Comparison of ENCODE assay signal across 14 mouse cellular contexts in the genomic region with DNA sequence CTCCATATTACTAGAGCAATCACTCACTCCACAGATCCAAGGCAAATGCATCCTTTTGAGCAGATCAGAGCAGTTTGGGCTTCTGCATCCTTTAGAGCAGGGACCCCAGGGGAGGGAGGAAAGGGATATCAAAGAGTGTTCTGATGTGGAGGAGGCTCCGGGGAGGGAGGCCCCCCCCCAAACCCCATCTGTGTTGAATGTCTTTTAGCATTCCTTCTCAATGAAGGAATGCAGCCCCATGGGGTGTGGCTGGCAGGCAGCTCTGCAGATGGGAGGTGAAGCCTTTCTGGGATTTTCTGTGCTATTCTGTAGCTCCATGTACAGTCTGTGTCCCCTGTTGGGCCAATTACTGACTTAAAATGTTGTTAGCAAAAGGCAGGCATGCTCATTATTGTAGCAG.
A peak's percentile ranks its signal among the peaks of the same experiment; 100 is the strongest.
DNase-seq lines count a peak whose midpoint lies in the region; ATAC-seq and TF ChIP-seq lines count a peak whose summit lies in the region.
"Had no signal": no experiment of that assay in that cellular context is flagged by ENCODE, and none has a peak within 500 bp of the region (broad histone marks: within the 10 kb centered on the region; RNA-seq: fewer than 3 reads in every experiment).

No protein-coding gene starts in this region.

- no peaks in the 10 kb centered on the region for H3K36me3 ChIP-seq in midbrain, embryonic 10.5 days
- no peaks in the 10 kb centered on the region for H3K36me3 ChIP-seq in midbrain, embryonic 11.5 days (ENCODE audit: control insufficient read depth, insufficient read depth, low read length)
- H3K36me3 ChIP-seq in forebrain, embryonic 11.5 days (ENCODE audit: control insufficient read depth, insufficient read depth, low read length): no peaks in the 10 kb centered on the region
- H3K36me3 ChIP-seq in limb, embryonic 14.5 days (ENCODE audit: control insufficient read depth, insufficient read depth, low read length): no peaks in the 10 kb centered on the region
- H3K36me3 ChIP-seq: heart, embryonic 15.5 days had no signal

- TF ChIP-seq POLR2A in limb, embryonic 14.5 days (IDR thresholded peaks at IDR 0.05; ENCODE audit: borderline replicate concordance, extremely low read depth, insufficient read depth, insufficient read length): no peak

- peaks cover 42% of the 10 kb centered on the region for H3K4me1 ChIP-seq in midbrain, embryonic 10.5 days
- H3K4me1 ChIP-seq in midbrain, embryonic 11.5 days (ENCODE audit: control insufficient read depth, insufficient read depth, low read length): peaks cover 3% of the 10 kb centered on the region
- peaks cover 9% of the 10 kb centered on the region; the same call in 1 of the 2 replicates for H3K4me1 ChIP-seq in forebrain, embryonic 11.5 days (replicated peaks; ENCODE audit: control insufficient read depth, insufficient read depth, low read length)
- H3K4me1 ChIP-seq in limb, embryonic 14.5 days (ENCODE audit: control insufficient read depth, insufficient read depth, low read length): peaks cover 6% of the 10 kb centered on the region; the same call in 1 of the 2 replicates
- H3K4me1 ChIP-seq: heart, embryonic 15.5 days had no signal

- H3K4me2 ChIP-seq in midbrain, embryonic 11.5 days: no peak overlapping the region
- H3K4me2 ChIP-seq in forebrain, embryonic 11.5 days (ENCODE audit: low read depth, low read length, severe bottlenecking): no peak overlapping the region
- no peak overlapping the region for H3K4me2 ChIP-seq in limb, embryonic 14.5 days (replicated peaks; ENCODE audit: low read depth, low read length, severe bottlenecking)
- H3K4me2 ChIP-seq: heart, embryonic 15.5 days had no signal

- no peaks in the 10 kb centered on the region for H3K9me3 ChIP-seq in midbrain, embryonic 10.5 days (replicated peaks)
- H3K9me3 ChIP-seq in midbrain, embryonic 11.5 days (ENCODE audit: control insufficient read depth, low read length): no peaks in the 10 kb centered on the region
- H3K9me3 ChIP-seq in forebrain, embryonic 11.5 days (ENCODE audit: control insufficient read depth, low read length): no peaks in the 10 kb centered on the region
- H3K9me3 ChIP-seq in limb, embryonic 14.5 days (ENCODE audit: control insufficient read depth, low read length): no peaks in the 10 kb centered on the region
- H3K9me3 ChIP-seq: heart, embryonic 15.5 days had no signal

- no peak for DNase-seq in midbrain, embryonic 10.5 days (ENCODE audit: low spot score)
- DNase-seq in midbrain, embryonic 11.5 days (ENCODE audit: low spot score, missing footprints): no peak
- peak; percentile 60 for DNase-seq in forebrain, embryonic 11.5 days (ENCODE audit: low spot score)
- peak; percentile 59 for DNase-seq in limb, embryonic 14.5 days (ENCODE audit: low spot score)
- no peak for DNase-seq in thymus, adult 18-20 months
- DNase-seq in spleen, adult 18-20 months: no peak
- no peak for DNase-seq in testis, postnatal 14 days (ENCODE audit: low spot score)
- DNase-seq: adrenal gland, postnatal 10 days; kidney, postnatal 25 days; thymus, postnatal 14 days had no signal

- WGBS in midbrain, embryonic 10.5 days: 17% methylated on average over 1 of the region's 1 CpGs
- WGBS in midbrain, embryonic 11.5 days: 5% methylated on average over 1 of the region's 1 CpGs
- WGBS in forebrain, embryonic 11.5 days: 5% methylated on average over 1 of the region's 1 CpGs
- WGBS in limb, embryonic 14.5 days: 7% methylated on average over 1 of the region's 1 CpGs

- H3K9ac ChIP-seq in midbrain, embryonic 11.5 days (ENCODE audit: low read length): no peak overlapping the region
- H3K9ac ChIP-seq in forebrain, embryonic 11.5 days (ENCODE audit: low read length): no peak overlapping the region
- H3K9ac ChIP-seq in limb, embryonic 14.5 days (ENCODE audit: low read depth, low read length, severe bottlenecking): no peak overlapping the region
- H3K9ac ChIP-seq: heart, embryonic 15.5 days; liver, embryonic 14.5 days had no signal

- H3K27me3 ChIP-seq in midbrain, embryonic 10.5 days (ENCODE audit: low read depth, poor library complexity, severe bottlenecking): no peaks in the 10 kb centered on the region
- H3K27me3 ChIP-seq in midbrain, embryonic 11.5 days (ENCODE audit: control insufficient read depth, insufficient read depth, low read length): no peaks in the 10 kb centered on the region
- no peaks in the 10 kb centered on the region for H3K27me3 ChIP-seq in forebrain, embryonic 11.5 days (ENCODE audit: control insufficient read depth, insufficient read depth, low read length)
- H3K27me3 ChIP-seq in limb, embryonic 14.5 days (ENCODE audit: control insufficient read depth, insufficient read depth, low read length): no peaks in the 10 kb centered on the region

- ATAC-seq in midbrain, embryonic 11.5 days (ENCODE audit: low FRiP score): no peak
- 0 out of 2 replicates have a peak, but pooled peaks have one; percentile 22 for ATAC-seq in forebrain, embryonic 11.5 days (replicated peaks; ENCODE audit: low FRiP score)
- ATAC-seq in limb, embryonic 14.5 days (ENCODE audit: low FRiP score, low read depth): no peak; the same call in 1 of the 2 replicates
- ATAC-seq: inflammation-experienced regulatory T-cells, adult 6 months; Patski had no signal

- H3K27ac ChIP-seq in midbrain, embryonic 10.5 days (replicated peaks): 0 out of 2 replicates have a peak overlapping the region, but pooled peaks have one; percentile 52
- H3K27ac ChIP-seq in midbrain, embryonic 11.5 days (ENCODE audit: low read depth, low read length): no peak overlapping the region
- H3K27ac ChIP-seq in forebrain, embryonic 11.5 days (ENCODE audit: low read depth, low read length): peak overlapping the region; percentile 46
- H3K27ac ChIP-seq in limb, embryonic 14.5 days (replicated peaks; ENCODE audit: low read depth, low read length): no peak overlapping the region
- H3K27ac ChIP-seq: heart, embryonic 15.5 days; liver, embryonic 14.5 days had no signal

- no peak overlapping the region for H3K4me3 ChIP-seq in midbrain, embryonic 10.5 days
- no peak overlapping the region for H3K4me3 ChIP-seq in midbrain, embryonic 11.5 days (ENCODE audit: low read depth, low read length)
- no peak overlapping the region for H3K4me3 ChIP-seq in forebrain, embryonic 11.5 days (ENCODE audit: low read depth, low read length)
- H3K4me3 ChIP-seq in limb, embryonic 14.5 days (replicated peaks; ENCODE audit: low read length): no peak overlapping the region
- H3K4me3 ChIP-seq: heart, embryonic 15.5 days had no signal

Comparison
In these comparisons a context has a peak if more than half of its experiments do, and no peak if none do; other contexts are left out.
1. H3K27ac ChIP-seq: peak in midbrain, embryonic 10.5 days (single experiment) and forebrain, embryonic 11.5 days (single experiment); none in midbrain, embryonic 11.5 days (single experiment) and limb, embryonic 14.5 days (single experiment).
2. DNase-seq: peak in forebrain, embryonic 11.5 days (single experiment) and limb, embryonic 14.5 days (single experiment); none in midbrain, embryonic 10.5 days (single experiment), midbrain, embryonic 11.5 days (single experiment), thymus, adult 18-20 months (0 of 2), spleen, adult 18-20 months (0 of 2) and testis, postnatal 14 days (single experiment).